Mouse (Mus musculus) liver, adult 2 months (tissue): ENCODE measurements around the gene Unc119b. TPM values are rescaled to one million over a fixed set of nuclear protein-coding genes. Genes with fewer than 3 reads are reported as not detected.

ENCODE experiments used
- DNase-seq: peaks from one replicate; pipeline ENCODE4 v3.0.0-alpha.2; 2011; ENCODE audit warnings: low read depth, low spot score; ENCODE audit errors: extremely low read depth
- H3K27ac ChIP-seq: fragments of 200-500 bp; replicated peaks from 2 replicates; pipeline ENCODE4 v1.5.1; 2012; ENCODE audit warnings: low read depth, mild to moderate bottlenecking, control low read depth, inconsistent platforms, low read length; ENCODE audit not compliant: insufficient read depth
- H3K27me3 ChIP-seq: fragments of 200-500 bp; 2 replicates; pipeline ENCODE4 v1.6.1; 2012; ENCODE audit warnings: mild to moderate bottlenecking, moderate library complexity, low read length, inconsistent platforms; ENCODE audit not compliant: control insufficient read depth, insufficient read depth
- H3K36me3 ChIP-seq: fragments of 200-500 bp; 2 replicates; pipeline ENCODE4 v1.6.1; 2012; ENCODE audit warnings: low read length, inconsistent platforms; ENCODE audit not compliant: control insufficient read depth, insufficient read depth
- H3K4me1 ChIP-seq: fragments of 200-500 bp; 2 replicates; pipeline ENCODE4 v1.6.1; 2011; ENCODE audit warnings: low read length; ENCODE audit not compliant: control insufficient read depth, insufficient read depth
- H3K4me3 ChIP-seq: fragments of 200-500 bp; 2 replicates; pipeline ENCODE4 v1.5.1; 2011; ENCODE audit warnings: low read depth, mild to moderate bottlenecking, control low read depth, low read length, moderate library complexity; ENCODE audit not compliant: insufficient read depth
- H3K79me2 ChIP-seq: fragments of 200-500 bp; 2 replicates; pipeline ENCODE4 v1.6.1; 2012; ENCODE audit warnings: inconsistent platforms, mild to moderate bottlenecking, low read length, moderate library complexity; ENCODE audit not compliant: control insufficient read depth, insufficient read depth
- H3K9ac ChIP-seq: fragments of 200-500 bp; 2 replicates; pipeline ENCODE4 v1.6.1; 2012; ENCODE audit warnings: low read depth, mild to moderate bottlenecking, control low read depth, inconsistent platforms, low read length
- CTCF ChIP-seq: fragments of 200-500 bp; IDR thresholded peaks from 2 replicates; pipeline ENCODE4 v1.5.1; 2011; ENCODE audit warnings: low read depth, low read length, control low read depth
- POLR2A ChIP-seq: fragments of 200-500 bp; IDR thresholded peaks from 2 replicates; pipeline ENCODE4 v1.6.1; 2011; ENCODE audit warnings: low read length, control low read depth; ENCODE audit not compliant: insufficient read depth; ENCODE audit errors: extremely low read depth
- WGBS: fragments of 180-500 bp; shearing (Covaris S2); methylation state at CpG from one replicate; pipeline ENCODE4 v1.1.7; 2018; 5-methylcytosine and 5-hydroxymethylcytosine counted together
- polyA plus RNA-seq: library from polyadenylated mRNA; depleted of rRNA; stranded (reverse); fragments of >200 nt; gene quantifications from 2 replicates; pipeline ENCODE4 v1.2.3, GENCODE M21; 2012
- total RNA-seq: library from RNA; depleted of rRNA; stranded (reverse); fragments of >200 nt; gene quantifications from 2 replicates; pipeline ENCODE4 v1.2.3, GENCODE M21; 2014

Unc119b gene
- total and polyA plus RNA-seq, 2 experiments: 12.5 to 29.4 TPM

- no peak overlapping the region for H3K27ac ChIP-seq
These were observed 21.6 kb upstream of the Unc119b start for GRCm38 (mm10) chr5:115156401-115156800.

GRCm38 (mm10) chr5:115155831-115156230 lies 21.1 kb upstream of the Unc119b start:
- 0 out of 2 replicates have a peak overlapping the region, but pooled peaks have one; percentile 12 for H3K27ac ChIP-seq
- 21% methylated on average over 5 of the region's 5 CpGs for WGBS

More at GRCm38 (mm10) chr5:115156401-115156800, 21.6 kb upstream of the Unc119b start:
- no peak overlapping the region for H3K4me3 ChIP-seq
- H3K79me2 ChIP-seq: peaks cover 33% of the 10 kb centered on the region; the same call in 1 of the 2 replicates
- 39% methylated on average over 7 of the region's 7 CpGs for WGBS
- H3K4me1 ChIP-seq: peaks cover 6% of the 10 kb centered on the region; the same call in 1 of the 2 replicates
- TF ChIP-seq POLR2A (no peak), CTCF (no peak)
- 0 out of 2 replicates have a peak overlapping the region, but pooled peaks have one; percentile 10 for H3K9ac ChIP-seq
- no peak for DNase-seq
- H3K36me3 ChIP-seq: no peaks in the 10 kb centered on the region
- H3K27me3 ChIP-seq: no peaks in the 10 kb centered on the region

GRCm38 (mm10) chr5:115155156-115155631 lies 20.4 kb upstream of the Unc119b start:
- no peak for DNase-seq
- no peak overlapping the region for H3K27ac ChIP-seq
- H3K4me3 ChIP-seq: no peak overlapping the region
- H3K79me2 ChIP-seq: peaks cover 33% of the 10 kb centered on the region; the same call in 1 of the 2 replicates
- no peaks in the 10 kb centered on the region for H3K27me3 ChIP-seq
- peaks cover 6% of the 10 kb centered on the region; the same call in 1 of the 2 replicates for H3K4me1 ChIP-seq
- H3K36me3 ChIP-seq: peaks cover 8% of the 10 kb centered on the region; the same call in 1 of the 2 replicates
- H3K9ac ChIP-seq: no peak overlapping the region
- TF ChIP-seq CTCF (no peak), POLR2A (no peak)
- 65% methylated on average over 13 of the region's 13 CpGs for WGBS

More at GRCm38 (mm10) chr5:115155831-115156230, 21.1 kb upstream of the Unc119b start:
- peak; percentile 72 for DNase-seq
- Histone ChIP-seq H3K4me3 (no peak overlapping the region), H3K9ac (no peak overlapping the region), H3K79me2 (peaks cover 33% of the 10 kb centered on the region; the same call in 1 of the 2 replicates), H3K27me3 (no peaks in the 10 kb centered on the region), H3K36me3 (peaks cover 1% of the 10 kb centered on the region; the same call in 1 of the 2 replicates), H3K4me1 (peaks cover 6% of the 10 kb centered on the region; the same call in 1 of the 2 replicates)
- TF ChIP-seq POLR2A: no peak

- Histone ChIP-seq H3K4me1 (peaks cover 6% of the 10 kb centered on the region; the same call in 1 of the 2 replicates), H3K27me3 (no peaks in the 10 kb centered on the region)
These were observed 17.6 kb upstream of the Unc119b start for GRCm38 (mm10) chr5:115152132-115152956.

GRCm38 (mm10) chr5:115151457-115151856 lies 16.7 kb upstream of the Unc119b start:
- Histone ChIP-seq H3K27me3 (no peaks in the 10 kb centered on the region), H3K4me3 (no peak overlapping the region), H3K27ac (no peak overlapping the region), H3K9ac (no peak overlapping the region), H3K79me2 (peaks cover 24% of the 10 kb centered on the region; the same call in 1 of the 2 replicates), H3K36me3 (peaks cover 39% of the 10 kb centered on the region), H3K4me1 (peaks cover 4% of the 10 kb centered on the region; the same call in 1 of the 2 replicates)
- 92% methylated on average over 13 of the region's 13 CpGs for WGBS
- TF ChIP-seq CTCF (no peak), POLR2A (no peak)
- no peak for DNase-seq

More at GRCm38 (mm10) chr5:115152132-115152956, 17.6 kb upstream of the Unc119b start:
- H3K9ac ChIP-seq: no peak overlapping the region
- no peak overlapping the region for H3K27ac ChIP-seq
- H3K79me2 ChIP-seq: peaks cover 27% of the 10 kb centered on the region; the same call in 1 of the 2 replicates
- TF ChIP-seq POLR2A (no peak), CTCF (no peak)
- 57% methylated on average over 8 of the region's 8 CpGs for WGBS
- DNase-seq: no peak
- peaks cover 32% of the 10 kb centered on the region for H3K36me3 ChIP-seq
- H3K4me3 ChIP-seq: no peak overlapping the region
